Mouse (Mus musculus) liver, embryonic 14.5 days (tissue): ENCODE results near the gene Gm49368. TPM values are rescaled to one million over a fixed set of nuclear protein-coding genes. Genes with fewer than 3 reads are reported as not detected.

Source experiments
- ATAC-seq: fragments of 200-750 bp; cut with Nextera tagmentation; 2 replicates; pipeline ENCODE4 v1.8.0; 2017; ENCODE audit warnings: moderate number of reproducible peaks, mild to moderate bottlenecking, moderate library complexity; ENCODE audit not compliant: insufficient read depth
- DNase-seq, 3 experiments: peaks; one replicate each; pipeline ENCODE4 v3.0.0-alpha.2; 2012 to 2013; ENCODE audit warnings: low read depth in 3 of 3, low spot score in 3 of 3
- H3K27ac ChIP-seq: fragments of 300-500 bp; sonication (generic); 2 replicates; pipeline ENCODE4 v1.5.1; 2014; ENCODE audit warnings: moderate library complexity, mild to moderate bottlenecking, control low read depth, inconsistent platforms
- H3K27me3 ChIP-seq: fragments of 300-500 bp; sonication (generic); 2 replicates; pipeline ENCODE4 v1.6.1; 2014; ENCODE audit warnings: mild to moderate bottlenecking, low read length, moderate library complexity; ENCODE audit not compliant: control insufficient read depth, insufficient read depth
- H3K36me3 ChIP-seq: fragments of 300-500 bp; sonication (generic); replicated peaks from 2 replicates; pipeline ENCODE4 v1.6.1; 2014; ENCODE audit warnings: low read depth; ENCODE audit not compliant: control insufficient read depth, insufficient read depth
- H3K4me1 ChIP-seq, 2 experiments: fragments of 200-500 bp in 1 of 2; fragments of 300-500 bp in 1 of 2; sonication (generic) in 1 of 2; replicated peaks; 2 replicates each; pipeline ENCODE4 v1.6.1; 2012 to 2014; ENCODE audit warnings: antibody characterized with exemption in 1 of 2, inconsistent platforms in 1 of 2, low read length in 1 of 2; ENCODE audit not compliant: control insufficient read depth in 2 of 2, insufficient read depth in 2 of 2
- H3K4me2 ChIP-seq: fragments of 300-500 bp; sonication (generic); 2 replicates; pipeline ENCODE4 v1.6.1; 2014; ENCODE audit warnings: low read depth, mild to moderate bottlenecking, control low read depth, moderate library complexity
- H3K4me3 ChIP-seq, 2 experiments: fragments of 200-500 bp in 1 of 2; fragments of 300-500 bp in 1 of 2; sonication (generic) in 1 of 2; 2 replicates each; pipeline ENCODE4 v1.5.1; 2012 to 2014; ENCODE audit warnings: low read depth in 2 of 2, low read length in 2 of 2, mild to moderate bottlenecking in 2 of 2, control low read depth in 1 of 2, inconsistent platforms in 1 of 2, moderate library complexity in 1 of 2; ENCODE audit not compliant: insufficient read depth in 1 of 2
- H3K9ac ChIP-seq: fragments of 300-500 bp; sonication (generic); replicated peaks from 2 replicates; pipeline ENCODE4 v1.6.1; 2014; ENCODE audit warnings: mild to moderate bottlenecking, control low read depth, moderate library complexity
- H3K9me3 ChIP-seq: fragments of 300-500 bp; sonication (generic); 2 replicates; pipeline ENCODE4 v1.6.1; 2016; ENCODE audit warnings: low read length, mixed read lengths; ENCODE audit not compliant: control insufficient read depth
- CTCF ChIP-seq: IDR thresholded peaks from 2 replicates; pipeline ENCODE4 v1.5.1; 2016; ENCODE audit warnings: antibody characterized with exemption, low read depth, control low read depth
- EP300 ChIP-seq: IDR thresholded peaks from 2 replicates; pipeline ENCODE4 v1.6.1; 2016; ENCODE audit warnings: antibody characterized with exemption, low read depth
- WGBS: fragments of 180-500 bp; shearing (Covaris S2); extraction: QIAGEN DNeasy Blood & Tissue Kit; methylation state at CpG from one replicate; pipeline ENCODE4 v1.1.7; 2014; ENCODE audit not compliant: insufficient replicate concordance; 5-methylcytosine and 5-hydroxymethylcytosine counted together
- polyA plus RNA-seq, 2 experiments: library from polyadenylated mRNA; depleted of rRNA in 1 of 2; stranded (reverse) in 1 of 2; unstranded in 1 of 2; fragments of >200 nt; fragmentation: Nextera tagmentation in 1 of 2; extraction: Ambion mirVana in 1 of 2; gene quantifications; 2 replicates each; pipeline versions ENCODE4 v1.2.1 to v1.2.3; 2012 to 2014

Gm49368 gene
- polyA plus RNA-seq, 2 experiments, result 0.03 TPM; not detected in 1

GRCm38 (mm10) chr7:128063211-128063781, 813 bp downstream of the Gm49368 start:
- ATAC-seq (no peak), DNase-seq (no peak)
- Histone ChIP-seq H3K4me1 (0 out of 4 replicates have a peak, but pooled peaks cover 0 to 2% of the 10 kb centered on the region in 2 experiments), H3K36me3 (no peaks in the 10 kb centered on the region), H3K9me3 (no peaks in the 10 kb centered on the region), H3K27ac (no peak overlapping the region), H3K9ac (no peak overlapping the region), H3K27me3 (no peaks in the 10 kb centered on the region), H3K4me3 (no peak overlapping the region), H3K4me2 (no peak overlapping the region)
- WGBS, result 59% methylated on average over 6 of the region's 6 CpGs
- TF ChIP-seq CTCF (no peak), EP300 (no peak)

- Histone ChIP-seq H3K27me3 (no peaks in the 10 kb centered on the region), H3K9ac (no peak overlapping the region), H3K4me2 (no peak overlapping the region), H3K27ac (no peak overlapping the region), H3K4me3 (no peak overlapping the region), H3K4me1 (0 out of 4 replicates have a peak, but pooled peaks cover 0 to 2% of the 10 kb centered on the region in 2 experiments), H3K9me3 (no peaks in the 10 kb centered on the region), H3K36me3 (no peaks in the 10 kb centered on the region)
- TF ChIP-seq CTCF, result no peak
- no peak for TF ChIP-seq EP300
- WGBS, result 22% methylated on average over 5 of the region's 5 CpGs
- ATAC-seq (no peak), DNase-seq (no peak)
Measured at GRCm38 (mm10) chr7:128065547-128065946, 3.1 kb downstream of the Gm49368 start.

GRCm38 (mm10) chr7:128067847-128068246, 5.4 kb downstream of the Gm49368 start:
- H3K4me2 ChIP-seq, result no peak overlapping the region
- H3K4me1 ChIP-seq, result 0 out of 4 replicates have a peak, but pooled peaks cover 0 to 2% of the 10 kb centered on the region in 2 experiments
- ATAC-seq (no peak), DNase-seq (no peak)
- TF ChIP-seq EP300, result no peak
- TF ChIP-seq CTCF, result no peak
- H3K36me3 ChIP-seq, result no peaks in the 10 kb centered on the region
- H3K9me3 ChIP-seq, result no peaks in the 10 kb centered on the region
- H3K27ac ChIP-seq, result no peak overlapping the region
- no peak overlapping the region for H3K9ac ChIP-seq
- H3K4me3 ChIP-seq, result no peak overlapping the region
- 33% methylated on average over 3 of the region's 3 CpGs for WGBS
- no peaks in the 10 kb centered on the region for H3K27me3 ChIP-seq

GRCm38 (mm10) chr7:128069844-128070243, 7.4 kb downstream of the Gm49368 start:
- H3K27ac ChIP-seq, result no peak overlapping the region
- H3K9me3 ChIP-seq, result no peaks in the 10 kb centered on the region
- H3K36me3 ChIP-seq, result no peaks in the 10 kb centered on the region
- H3K4me1 ChIP-seq, result 0 out of 4 replicates have a peak, but pooled peaks cover 0 to 2% of the 10 kb centered on the region in 2 experiments
- H3K4me2 ChIP-seq, result no peak overlapping the region
- DNase-seq, result no peak
- no peaks in the 10 kb centered on the region for H3K27me3 ChIP-seq
- TF ChIP-seq CTCF (no peak), EP300 (no peak)
- H3K4me3 ChIP-seq, result no peak overlapping the region
- H3K9ac ChIP-seq, result no peak overlapping the region
- WGBS, result 51% methylated on average over 2 of the region's 2 CpGs
- ATAC-seq, result no peak

GRCm38 (mm10) chr7:128071816-128072215, 9.3 kb downstream of the Gm49368 start:
- TF ChIP-seq EP300 (no peak), CTCF (no peak)

More at GRCm38 (mm10) chr7:128071816-128072215, 9.3 kb downstream of the Gm49368 start:
- Histone ChIP-seq H3K4me1 (0 out of 4 replicates have a peak, but pooled peaks cover 0 to 2% of the 10 kb centered on the region in 2 experiments), H3K4me3 (no peak overlapping the region), H3K27me3 (no peaks in the 10 kb centered on the region), H3K27ac (no peak overlapping the region), H3K4me2 (no peak overlapping the region), H3K9ac (no peak overlapping the region), H3K36me3 (no peaks in the 10 kb centered on the region), H3K9me3 (no peaks in the 10 kb centered on the region)
- WGBS, result 56% methylated on average over 4 of the region's 4 CpGs
- ATAC-seq (no peak), DNase-seq (no peak)
